Mouse (Mus musculus) erythroblast, embryonic 14.5 days (primary cell): ENCODE data around the gene Eef1akmt4.

Experiments used
- GATA1 ChIP-seq: IDR thresholded peaks from 2 replicates; pipeline ENCODE4 v1.6.1; 2012; ENCODE audit warnings: low read length, inconsistent platforms, mixed read lengths
- TAL1 ChIP-seq: IDR thresholded peaks from 3 replicates; pipeline ENCODE4 v1.6.1; 2012; ENCODE audit warnings: low read length, inconsistent platforms, mixed read lengths

- TF ChIP-seq TAL1 (no peak), GATA1 (no peak)
Measured at GRCm38 (mm10) chr16:20565075-20565474, 46.3 kb upstream of the Eef1akmt4 start.
